Mouse (Mus musculus) myocyte (in vitro differentiated cells): Measurements from ENCODE around the gene Naa80. TPM values are rescaled to one million over a fixed set of nuclear protein-coding genes. Genes with fewer than 3 reads are reported as not detected.
"Not testable (repeated sequence)": the region's sequence is repeated elsewhere in the genome, so short reads cannot be mapped to it uniquely, and the experiment has no call there.

ENCODE experiments used
- H3K27me3 ChIP-seq: one replicate; pipeline ENCODE4 v1.6.1; 2011; ENCODE audit not compliant: control insufficient read depth, insufficient read depth, insufficient read length
- H3K36me3 ChIP-seq: one replicate; pipeline ENCODE4 v1.6.1; 2011; ENCODE audit not compliant: control insufficient read depth, insufficient read depth
- H3K4me2 ChIP-seq: one replicate; pipeline ENCODE4 v1.6.1; 2011; ENCODE audit warnings: low read depth, control low read depth
- H3K4me3 ChIP-seq: one replicate; pipeline ENCODE4 v1.5.1; 2011; ENCODE audit warnings: mild to moderate bottlenecking, control low read depth, moderate library complexity
- H3K79me2 ChIP-seq: one replicate; pipeline ENCODE4 v1.6.1; 2011; ENCODE audit not compliant: control insufficient read depth, insufficient read depth
- H3ac ChIP-seq: one replicate; pipeline ENCODE4 v1.6.1; 2011; ENCODE audit not compliant: control insufficient read depth, insufficient read length
- CEBPB ChIP-seq: IDR thresholded peaks from 2 replicates; pipeline ENCODE4 v1.6.1; 2011; ENCODE audit warnings: mild to moderate bottlenecking, moderate library complexity; ENCODE audit not compliant: poor library complexity, insufficient read depth, severe bottlenecking
- E2F4 ChIP-seq: IDR thresholded peaks from one replicate; pipeline ENCODE4 v1.6.1; 2011; ENCODE audit warnings: mild to moderate bottlenecking, control low read depth, moderate library complexity; ENCODE audit not compliant: insufficient read depth
- MAX ChIP-seq: IDR thresholded peaks from one replicate; pipeline ENCODE4 v1.6.1; 2011; ENCODE audit warnings: low read depth, mild to moderate bottlenecking, control low read depth
- MYOD1 ChIP-seq, 3 experiments: IDR thresholded peaks; one replicate each; pipeline ENCODE4 v1.6.1; 2011; ENCODE audit warnings: control low read depth in 2 of 3, low read depth in 2 of 3, mild to moderate bottlenecking in 2 of 3, moderate library complexity in 1 of 3; ENCODE audit not compliant: insufficient read length in 2 of 3, control insufficient read depth in 1 of 3
- MYOG ChIP-seq, 3 experiments: IDR thresholded peaks; one replicate each; pipeline ENCODE4 v1.6.1; 2011; ENCODE audit warnings: control low read depth in 2 of 3, low read depth in 2 of 3, mild to moderate bottlenecking in 2 of 3; ENCODE audit not compliant: insufficient read length in 2 of 3, control insufficient read depth in 1 of 3, insufficient read depth in 1 of 3
- POLR2A ChIP-seq: IDR thresholded peaks from one replicate; pipeline ENCODE4 v1.6.1; 2011; ENCODE audit warnings: low read depth, mild to moderate bottlenecking, control low read depth, moderate library complexity; ENCODE audit not compliant: insufficient read length
- POLR2AphosphoS2 ChIP-seq: IDR thresholded peaks from one replicate; pipeline ENCODE4 v1.6.1; 2011; ENCODE audit warnings: low read depth, control low read depth; ENCODE audit not compliant: insufficient read length
- REST ChIP-seq: IDR thresholded peaks from one replicate; pipeline ENCODE4 v1.6.1; 2011; ENCODE audit warnings: mild to moderate bottlenecking, control low read depth, moderate library complexity; ENCODE audit not compliant: insufficient read depth, insufficient read length
- SRF ChIP-seq: IDR thresholded peaks from one replicate; pipeline ENCODE4 v1.6.1; 2011; ENCODE audit warnings: low read depth; ENCODE audit not compliant: control insufficient read depth, insufficient read length
- TCF12 ChIP-seq: IDR thresholded peaks from one replicate; pipeline ENCODE4 v1.6.1; 2011; ENCODE audit warnings: mild to moderate bottlenecking, control low read depth; ENCODE audit not compliant: poor library complexity, insufficient read depth, severe bottlenecking
- TCF3 ChIP-seq: IDR thresholded peaks from one replicate; pipeline ENCODE4 v1.6.1; 2011; ENCODE audit warnings: low read depth, control low read depth; ENCODE audit not compliant: insufficient read length
- USF1 ChIP-seq: IDR thresholded peaks from one replicate; pipeline ENCODE4 v1.6.1; 2011; ENCODE audit warnings: low read depth, mild to moderate bottlenecking, control low read depth, moderate library complexity
- polyA plus RNA-seq: library from polyadenylated mRNA; unstranded; fragments of >200 nt; fragmentation: generic; extraction: Trizol; gene quantifications from one replicate; pipeline ENCODE4 v1.2.1, GENCODE M21; 2012; ENCODE audit warnings: missing spikeins

Gene Naa80
- polyA plus RNA-seq, 1 experiment, result 13.8 TPM

- no peak overlapping the region for H3K4me3 ChIP-seq
- no peak overlapping the region for H3K4me2 ChIP-seq
- TF ChIP-seq MYOG (IDR thresholded peaks at IDR 0.05; ENCODE audit: control insufficient read depth in 1 of 3, insufficient read depth in 1 of 3, insufficient read length in 2 of 3, low read depth in 2 of 3) (no peak), TCF3 (no peak), POLR2A (no peak), TCF12 (no peak)
- H3K36me3 ChIP-seq, result no peaks in the 10 kb centered on the region
- H3K27me3 ChIP-seq, result no peaks in the 10 kb centered on the region
- peaks cover 11% of the 10 kb centered on the region for H3K79me2 ChIP-seq
- no peak overlapping the region for H3ac ChIP-seq
These were observed 7.0 kb upstream of the Naa80 start for GRCm38 (mm10) chr9:107571534-107572326.

GRCm38 (mm10) chr9:107572327-107572662 is 6.4 kb upstream of the Naa80 start:
- H3K27me3 ChIP-seq, result no peaks in the 10 kb centered on the region
- H3K79me2 ChIP-seq, result peaks cover 11% of the 10 kb centered on the region
- no peak overlapping the region for H3ac ChIP-seq
- H3K36me3 ChIP-seq, result no peaks in the 10 kb centered on the region
- H3K4me2 ChIP-seq, result no peak overlapping the region
- TF ChIP-seq MYOG (IDR thresholded peaks at IDR 0.05; ENCODE audit: control insufficient read depth in 1 of 3, insufficient read depth in 1 of 3, insufficient read length in 2 of 3, low read depth in 2 of 3) (no peak), POLR2A (no peak), CEBPB (no peak), E2F4 (no peak), SRF (no peak), TCF3 (no peak), POLR2AphosphoS2 (no peak), MAX (no peak), REST (no peak), TCF12 (no peak), USF1 (no peak), MYOD1 (IDR thresholded peaks at IDR 0.05; ENCODE audit: control insufficient read depth in 1 of 3, insufficient read length in 2 of 3, low read depth in 2 of 3) (no peak)
- H3K4me3 ChIP-seq, result no peak overlapping the region

- not testable (repeated sequence) for H3K4me3 ChIP-seq, H3K4me2 ChIP-seq, H3K27me3 ChIP-seq, H3ac ChIP-seq, H3K36me3 ChIP-seq
- H3K79me2 ChIP-seq, result peaks cover 11% of the 10 kb centered on the region
These were observed 4.9 kb upstream of the Naa80 start for GRCm38 (mm10) chr9:107573774-107574173.

GRCm38 (mm10) chr9:107575579-107576356 is 2.9 kb upstream of the Naa80 start:
- TF ChIP-seq MYOG (IDR thresholded peaks at IDR 0.05; ENCODE audit: control insufficient read depth in 1 of 3, insufficient read depth in 1 of 3, insufficient read length in 2 of 3, low read depth in 2 of 3), result peak in 1 of 3 experiments; percentile 29
- TF ChIP-seq MYOD1 (IDR thresholded peaks at IDR 0.05; ENCODE audit: control insufficient read depth in 1 of 3, insufficient read length in 2 of 3, low read depth in 2 of 3), result no peak
- no peak overlapping the region for H3K4me3 ChIP-seq
- no peaks in the 10 kb centered on the region for H3K27me3 ChIP-seq
- no peaks in the 10 kb centered on the region for H3K36me3 ChIP-seq
- no peak overlapping the region for H3K4me2 ChIP-seq
- H3K79me2 ChIP-seq, result no peaks in the 10 kb centered on the region
- no peak overlapping the region for H3ac ChIP-seq

- Histone ChIP-seq H3K4me3 (peak within 1 kb of the TSS; percentile 22), H3ac (no peak within 1 kb of the TSS), H3K27me3 (no peaks in the 10 kb centered on the region), H3K79me2 (peaks cover 5% of the 10 kb centered on the region), H3K36me3 (no peaks in the 10 kb centered on the region), H3K4me2 (peak within 1 kb of the TSS; percentile 87)
- peak; percentile 57 for TF ChIP-seq POLR2A
- TF ChIP-seq MAX, result no peak
- peak; percentile 45 for TF ChIP-seq POLR2AphosphoS2
- no peak for TF ChIP-seq REST
These were observed 2.2 kb upstream of the Naa80 start, which contains the start of gene Hyal1 for GRCm38 (mm10) chr9:107576357-107577107. Gene Hyal1 (plus strand): TSS chr9:107576927.
